Mouse (Mus musculus) frontal cortex, postnatal 36 days (tissue): ENCODE data around the gene Ankrd24.
"Not testable (repeated sequence)": the region's sequence is repeated elsewhere in the genome, so short reads cannot be mapped to it uniquely, and the experiment has no call there.

ENCODE experiments used
- DNase-seq, 2 experiments: peaks; one replicate each; pipeline ENCODE4 v3.0.0; 2022; ENCODE audit warnings: low spot score in 2 of 2

Gene Ankrd24

DNA sequence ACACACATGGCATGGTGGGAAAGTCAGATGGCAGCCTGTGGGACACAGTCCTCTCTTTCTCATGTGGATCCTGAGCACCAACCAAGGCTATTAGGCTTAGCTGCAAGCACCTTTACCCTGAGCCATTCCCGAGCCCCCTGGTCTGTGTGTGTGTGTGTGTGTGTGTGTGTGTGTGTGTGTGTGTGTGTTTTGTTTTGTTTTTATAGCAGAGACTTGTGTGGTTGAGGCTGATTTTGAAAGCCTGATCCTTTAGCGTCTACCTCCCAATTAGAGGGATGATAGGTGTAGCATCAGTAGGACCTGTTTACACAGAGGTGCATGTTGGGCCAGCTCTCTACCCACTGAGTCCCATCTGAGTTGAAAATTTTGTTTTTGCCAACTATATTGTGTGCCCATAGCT lies 15.8 kb downstream of the Ankrd24 start:
- DNase-seq: no peak

DNA sequence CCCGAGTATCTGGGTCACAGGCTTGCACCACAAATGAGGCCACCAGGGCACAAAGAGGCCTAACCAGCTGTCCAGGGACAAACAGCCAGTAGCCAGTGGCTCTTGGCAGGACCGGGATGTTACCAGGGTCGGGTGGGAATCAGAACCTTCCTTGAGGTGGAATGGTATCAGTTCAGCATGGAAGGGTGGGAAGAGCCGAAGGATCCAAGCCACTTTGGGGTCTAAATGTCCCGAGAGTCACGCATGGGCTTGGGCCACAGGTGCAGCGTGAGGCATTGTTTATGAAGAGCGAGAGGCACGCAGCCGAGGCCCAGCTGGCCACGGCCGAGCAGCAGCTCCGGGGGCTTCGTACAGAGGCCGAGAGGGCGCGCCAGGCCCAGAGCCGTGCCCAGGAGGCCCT lies 16.4 kb downstream of the Ankrd24 start:
- peak in 1 of 2 experiments; percentile 2 for DNase-seq

DNA sequence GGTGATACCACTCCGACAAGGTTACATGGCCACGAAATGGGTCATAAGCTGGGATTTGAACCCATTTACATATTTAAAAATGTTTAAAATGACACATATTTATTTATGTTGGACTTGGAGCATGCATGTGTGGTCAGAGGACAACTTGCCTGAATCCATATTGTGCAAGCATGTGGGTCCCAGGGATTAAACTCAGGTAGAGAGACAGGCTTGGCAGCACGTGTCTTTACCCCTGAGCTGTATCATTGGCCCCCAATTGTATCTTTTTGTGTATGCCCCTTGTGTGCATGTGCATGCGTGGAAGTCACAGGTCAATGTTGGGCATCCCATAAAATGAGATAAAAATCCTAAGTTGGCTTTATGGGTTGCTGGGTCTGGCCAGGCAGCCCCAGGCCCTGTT lies 17.1 kb downstream of the Ankrd24 start:
- DNase-seq: peak in 1 of 2 experiments; percentile 0

DNA sequence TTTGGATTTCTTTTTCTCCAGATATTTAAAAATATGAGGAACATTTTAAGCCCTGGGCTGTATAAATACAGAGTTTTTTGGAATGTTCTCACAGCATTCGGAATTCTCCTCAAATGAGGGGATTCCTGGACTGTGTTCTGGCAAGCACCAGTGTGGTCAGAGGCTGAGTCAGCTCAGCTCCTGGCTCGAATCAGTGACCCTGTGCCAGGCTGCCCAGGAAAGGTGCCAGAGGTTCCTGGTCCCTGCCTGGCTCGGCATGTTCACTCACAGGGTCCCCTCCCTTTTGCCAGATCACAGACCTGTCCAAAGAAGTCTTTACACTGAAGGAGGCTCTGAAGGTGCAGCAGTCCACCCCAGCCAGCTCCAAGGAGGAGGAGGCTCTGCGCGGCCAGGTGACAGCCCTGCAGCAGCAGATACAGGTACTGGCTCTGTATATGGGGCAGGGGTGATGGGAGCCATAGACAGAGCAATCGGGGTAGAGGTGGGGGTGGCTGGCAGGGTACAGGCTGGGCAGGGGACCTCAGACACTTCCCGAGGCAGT lies 17.7 kb downstream of the Ankrd24 start:
- peak in 1 of 2 experiments; percentile 1 for DNase-seq

DNA sequence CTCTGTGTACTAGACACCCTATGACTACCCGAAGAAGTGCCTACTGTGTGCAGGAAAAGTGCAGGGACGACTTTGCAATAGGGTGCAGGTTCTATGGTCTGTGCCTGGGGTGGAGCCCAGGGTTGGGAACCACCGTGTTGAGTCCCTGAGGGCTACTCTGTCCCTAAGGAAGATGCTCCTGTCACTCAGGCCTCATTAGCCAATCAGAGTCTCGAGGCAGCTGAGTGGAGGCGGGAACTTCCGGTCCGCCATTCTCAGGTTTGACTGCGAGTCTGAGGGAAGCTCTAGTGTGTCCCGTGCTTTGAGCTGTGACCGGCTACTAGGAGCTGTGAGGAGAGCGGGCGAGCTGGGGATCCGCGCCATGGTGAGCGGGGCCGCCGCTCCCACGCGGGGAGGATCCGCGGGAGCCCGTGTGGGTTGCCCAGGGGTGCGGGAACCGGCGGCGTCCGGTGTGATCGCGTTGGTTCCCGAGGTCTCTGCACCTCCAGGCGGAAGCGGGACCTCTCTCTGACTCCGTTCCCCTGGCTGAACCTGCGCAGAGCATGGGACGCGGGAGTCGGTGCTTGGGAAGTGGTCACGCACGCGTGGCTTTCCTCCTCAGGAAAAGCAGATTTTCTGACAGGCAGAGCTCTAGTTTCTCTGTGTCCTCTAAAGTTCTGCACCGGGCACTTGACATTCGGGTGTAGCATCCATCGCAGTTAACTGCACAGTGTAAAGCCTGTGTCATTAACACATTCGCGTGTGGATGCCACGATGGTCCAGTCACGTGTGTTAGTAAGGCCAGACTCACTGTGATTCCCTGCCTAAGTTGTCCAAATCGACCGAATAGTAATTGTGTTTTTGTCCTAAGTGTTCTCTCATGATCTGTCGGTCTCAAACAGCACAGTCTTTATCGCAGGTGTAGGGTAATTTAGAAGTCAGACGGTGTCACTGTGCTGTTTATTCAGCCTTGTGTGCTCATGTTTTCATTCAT lies 20.7 kb downstream of the Ankrd24 start, which contains the start of gene Gm10778:
Gene Gm10778, plus strand, starts transcription at position 257 of the 973 bp plus-strand sequence.
- DNase-seq: peak; percentile 82 to 92

DNA sequence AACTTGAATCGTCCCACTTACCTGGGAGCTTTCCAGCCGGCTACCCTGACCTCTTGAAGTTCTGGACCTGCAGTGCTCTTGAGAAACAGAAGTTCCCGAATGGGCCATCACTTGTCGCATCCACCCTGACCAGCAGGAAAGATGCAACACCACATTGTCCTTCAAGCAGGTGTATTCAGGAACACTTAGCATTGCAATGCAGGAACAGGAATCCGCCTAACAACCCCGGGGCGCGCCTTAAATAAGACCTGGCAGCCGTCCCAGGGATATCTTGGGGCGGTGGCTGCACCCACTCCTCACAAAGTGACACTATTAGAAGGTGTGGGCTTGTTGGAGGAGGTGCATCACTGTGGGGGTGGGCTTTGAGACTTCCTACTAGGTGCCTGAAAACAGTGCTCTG lies 26.8 kb downstream of the Ankrd24 start:
- DNase-seq: no peak

DNA sequence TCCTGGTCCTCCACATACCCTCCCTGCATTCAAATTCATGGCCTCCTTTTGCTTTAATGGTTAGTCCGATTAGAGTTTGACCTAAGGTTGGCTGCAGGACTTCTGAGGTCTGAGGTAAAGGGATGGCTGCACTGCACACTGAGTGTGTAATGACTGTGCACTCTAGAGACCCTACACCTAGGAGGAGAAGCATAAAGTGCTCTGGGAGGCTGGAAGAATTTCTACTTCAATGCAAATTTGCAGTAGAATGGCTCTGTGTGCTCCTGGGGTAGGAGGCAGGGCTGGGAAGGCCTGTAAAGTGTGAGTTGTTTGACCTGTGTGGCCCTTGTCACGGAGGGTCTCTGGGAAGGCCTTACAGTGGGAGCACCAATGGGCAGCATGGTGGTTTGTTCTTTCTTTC lies 27.8 kb downstream of the Ankrd24 start:
- no peak for DNase-seq

DNA sequence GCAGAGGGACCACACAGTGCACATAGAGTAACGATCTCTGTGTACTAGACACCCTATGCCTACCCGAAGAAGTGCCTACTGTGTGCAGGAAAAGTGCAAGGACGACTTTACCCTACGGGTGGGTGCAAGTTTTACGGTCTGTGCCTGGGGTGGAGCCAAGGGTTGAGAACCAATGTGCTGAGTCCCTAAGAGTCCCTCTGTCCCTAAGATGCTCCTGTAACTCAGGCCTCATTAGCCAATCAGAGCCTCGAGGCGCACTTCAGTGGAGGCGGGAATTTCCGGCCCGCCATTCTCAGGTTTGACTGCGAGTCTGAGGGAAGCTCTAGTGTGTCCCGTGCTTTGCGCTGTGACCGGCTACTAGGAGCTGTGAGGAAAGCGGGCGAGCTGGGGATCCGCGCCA lies 58.8 kb downstream of the Ankrd24 start:
- DNase-seq: not testable (repeated sequence)
